Mouse (Mus musculus): ENCODE measurements around the gene Hoxc12.

Hoxc12 gene

GRCm38 (mm10) chr15:102939256-102940155 is 2.9 kb downstream of the Hoxc12 start:
- no peak for DNase-seq

GRCm38 (mm10) chr15:102942739-102943467 is 6.3 kb downstream of the Hoxc12 start:
- peak; percentile 57 for DNase-seq

GRCm38 (mm10) chr15:102943468-102943813 is 6.9 kb downstream of the Hoxc12 start:
- DNase-seq, result no peak

GRCm38 (mm10) chr15:102945185-102946077 is 8.9 kb downstream of the Hoxc12 start:
- DNase-seq, result no peak

GRCm38 (mm10) chr15:102947276-102947675 is 10.7 kb downstream of the Hoxc12 start:
- DNase-seq, result no peak

GRCm38 (mm10) chr15:102948842-102949241 is 12.3 kb downstream of the Hoxc12 start:
- no peak for DNase-seq

- DNase-seq, result no peak
Observed at GRCm38 (mm10) chr15:102949696-102950095, 13.1 kb downstream of the Hoxc12 start.

- no peak for DNase-seq
Observed at GRCm38 (mm10) chr15:102950877-102951276, 14.3 kb downstream of the Hoxc12 start.

- DNase-seq, result peak; percentile 19
Observed at GRCm38 (mm10) chr15:102953561-102953960, 17.0 kb downstream of the Hoxc12 start.

GRCm38 (mm10) chr15:102954192-102955006 is 17.8 kb downstream of the Hoxc12 start, which contains the start of gene Hoxc11:
Hoxc11 (plus strand) TSS chr15:102954427.
- peak; percentile 64 for DNase-seq

- no peak for DNase-seq
Observed at GRCm38 (mm10) chr15:102955007-102955382, 18.4 kb downstream of the Hoxc12 start.

- peak; percentile 60 for DNase-seq
Observed at GRCm38 (mm10) chr15:102955833-102956640, 19.5 kb downstream of the Hoxc12 start.

GRCm38 (mm10) chr15:102956906-102957305 is 20.3 kb downstream of the Hoxc12 start:
- peak; percentile 39 for DNase-seq

- DNase-seq, result peak; percentile 57
Observed at GRCm38 (mm10) chr15:102959663-102960191, 23.2 kb downstream of the Hoxc12 start.

- peak; percentile 62 for DNase-seq
Observed at GRCm38 (mm10) chr15:102961728-102962127, 25.2 kb downstream of the Hoxc12 start.

- peak; percentile 45 for DNase-seq
Observed at GRCm38 (mm10) chr15:102962492-102962891, 25.9 kb downstream of the Hoxc12 start.

- DNase-seq, result peak; percentile 48
Observed at GRCm38 (mm10) chr15:102963259-102963658, 26.7 kb downstream of the Hoxc12 start.

GRCm38 (mm10) chr15:102963671-102964640 is 27.4 kb downstream of the Hoxc12 start:
- peak; percentile 83 for DNase-seq

Data from kidney, postnatal 10 days (tissue).